Mouse (Mus musculus) intestine, embryonic 15.5 days (tissue): Measurements from ENCODE around the gene Psma7. TPM values are rescaled to one million over a fixed set of nuclear protein-coding genes. Genes with fewer than 3 reads are reported as not detected.

ENCODE experiments used
- ATAC-seq: fragments of 200-750 bp; cut with Nextera tagmentation; 2 replicates; pipeline ENCODE4 v1.8.0; 2017; ENCODE audit warnings: moderate TSS enrichment, moderate library complexity
- H3K27ac ChIP-seq: fragments of 300-500 bp; sonication (generic); 2 replicates; pipeline ENCODE4 v1.5.1; 2015; ENCODE audit warnings: mild to moderate bottlenecking, inconsistent platforms
- H3K27me3 ChIP-seq: fragments of 300-500 bp; sonication (generic); replicated peaks from 2 replicates; pipeline ENCODE4 v1.6.1; 2015; ENCODE audit warnings: inconsistent platforms
- H3K36me3 ChIP-seq: fragments of 300-500 bp; sonication (generic); 2 replicates; pipeline ENCODE4 v1.6.1; 2015; ENCODE audit warnings: inconsistent platforms
- H3K4me1 ChIP-seq: fragments of 300-500 bp; sonication (generic); replicated peaks from 2 replicates; pipeline ENCODE4 v1.6.1; 2015; ENCODE audit warnings: inconsistent platforms
- H3K4me2 ChIP-seq: fragments of 300-500 bp; sonication (generic); replicated peaks from 2 replicates; pipeline ENCODE4 v1.6.1; 2015; ENCODE audit warnings: mild to moderate bottlenecking, inconsistent platforms
- H3K4me3 ChIP-seq: fragments of 300-500 bp; sonication (generic); replicated peaks from 2 replicates; pipeline ENCODE4 v1.5.1; 2015; ENCODE audit warnings: inconsistent platforms
- H3K9ac ChIP-seq: fragments of 300-500 bp; sonication (generic); 2 replicates; pipeline ENCODE4 v1.6.1; 2015; ENCODE audit warnings: inconsistent platforms
- H3K9me3 ChIP-seq: fragments of 300-500 bp; sonication (generic); 2 replicates; pipeline ENCODE4 v1.6.1; 2016; ENCODE audit warnings: inconsistent platforms
- WGBS: fragments of 180-500 bp; shearing (Covaris S2); methylation state at CpG from one replicate; pipeline ENCODE4 v1.1.7; 2015; 5-methylcytosine and 5-hydroxymethylcytosine counted together
- polyA plus RNA-seq: library from polyadenylated mRNA; unstranded; fragments of >200 nt; fragmentation: Nextera tagmentation; extraction: Ambion mirVana; gene quantifications from 2 replicates; pipeline ENCODE4 v1.2.1, GENCODE M21; 2015

Gene Psma7
- polyA plus RNA-seq, 1 experiment from 2014 or later: 584 TPM

DNA sequence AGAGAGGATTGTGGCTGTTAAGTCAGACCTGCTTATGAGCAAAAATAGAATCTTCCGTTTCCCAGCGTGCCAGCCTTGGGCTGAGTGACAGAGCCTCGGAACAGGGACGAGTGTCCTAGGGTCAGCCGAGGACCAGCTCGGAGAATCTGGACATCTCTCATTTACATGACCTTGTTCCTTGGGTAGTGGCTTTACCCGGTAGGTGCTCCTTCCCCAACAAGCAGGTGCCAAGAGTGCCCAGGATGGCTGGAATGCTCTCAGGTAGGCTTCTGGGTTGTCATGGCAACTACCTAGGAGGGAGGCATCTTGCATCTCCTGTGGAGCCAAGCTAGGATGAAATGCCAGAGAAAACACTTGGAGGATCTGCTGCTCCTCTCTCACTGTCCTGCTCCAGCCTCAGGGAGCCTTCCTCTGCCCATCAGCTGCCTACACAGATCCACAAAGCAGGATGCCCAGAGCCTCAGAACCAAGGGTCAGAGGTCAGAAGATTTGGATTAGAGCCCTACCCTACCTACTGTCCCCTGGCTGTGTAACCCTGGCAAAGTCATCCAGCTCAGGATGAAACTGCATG lies 22.1 kb downstream of the Psma7 start:
- Histone ChIP-seq H3K4me1 (peaks cover 25% of the 10 kb centered on the region), H3K4me2 (no peak overlapping the region), H3K27ac (no peak overlapping the region), H3K9ac (no peak overlapping the region), H3K9me3 (no peaks in the 10 kb centered on the region), H3K4me3 (no peak overlapping the region), H3K27me3 (peaks cover 15% of the 10 kb centered on the region), H3K36me3 (no peaks in the 10 kb centered on the region)
- ATAC-seq: no peak
- WGBS: 76% methylated on average over 7 of the region's 7 CpGs

DNA sequence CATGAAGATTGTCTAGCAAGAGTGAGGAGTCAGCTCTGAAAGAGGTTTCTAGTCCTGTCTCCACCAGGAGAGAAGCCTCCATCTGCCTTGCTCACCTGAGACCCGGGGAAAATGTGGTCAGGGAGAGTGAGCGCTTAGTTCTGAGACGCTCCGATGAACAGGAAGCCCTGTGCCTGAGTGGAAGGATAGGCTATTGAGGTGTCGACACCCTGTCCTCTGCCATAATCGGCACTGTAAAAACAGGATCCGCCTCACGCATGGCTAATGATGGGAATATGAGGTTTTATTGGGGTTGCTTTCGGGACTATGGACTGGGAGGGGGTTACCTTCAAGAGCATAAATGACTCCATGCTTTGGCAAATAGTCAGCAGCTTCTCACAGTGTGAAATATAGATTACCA lies 23.7 kb downstream of the Psma7 start:
- Histone ChIP-seq H3K36me3 (no peaks in the 10 kb centered on the region), H3K9me3 (no peaks in the 10 kb centered on the region), H3K4me2 (peak overlapping the region; percentile 26; the same call in 1 of the 2 replicates), H3K27ac (0 out of 2 replicates have a peak overlapping the region, but pooled peaks have one; percentile 40), H3K4me3 (no peak overlapping the region), H3K9ac (no peak overlapping the region), H3K4me1 (peaks cover 25% of the 10 kb centered on the region), H3K27me3 (peaks cover 14% of the 10 kb centered on the region)
- ATAC-seq: peak; percentile 48; the same call in 1 of the 2 replicates
- WGBS: 64% methylated on average over 9 of the region's 9 CpGs

DNA sequence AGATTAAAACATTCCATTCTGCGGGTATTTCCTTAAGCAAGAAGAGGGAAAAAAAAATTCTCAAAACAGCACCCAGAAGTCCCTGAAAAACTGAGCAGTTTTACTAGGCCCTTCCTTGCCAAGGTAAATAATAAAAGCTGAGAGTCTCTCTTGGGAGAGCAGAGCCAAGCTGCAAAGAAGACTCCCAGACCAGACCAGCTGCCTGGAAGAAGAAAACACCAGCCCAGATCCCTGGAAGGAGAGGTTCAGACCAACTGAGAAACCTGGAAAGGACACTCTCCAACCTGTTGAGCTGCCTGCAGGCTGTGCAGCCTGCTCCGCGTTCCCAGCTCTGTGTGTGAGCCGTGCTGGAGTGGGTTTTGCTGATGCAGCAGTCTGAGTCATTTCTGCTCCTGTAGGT lies 24.6 kb downstream of the Psma7 start:
- H3K9ac ChIP-seq: no peak overlapping the region
- H3K4me1 ChIP-seq: peaks cover 25% of the 10 kb centered on the region
- H3K27me3 ChIP-seq: peaks cover 6% of the 10 kb centered on the region
- no peaks in the 10 kb centered on the region for H3K9me3 ChIP-seq
- no peak overlapping the region for H3K4me2 ChIP-seq
- no peaks in the 10 kb centered on the region for H3K36me3 ChIP-seq
- H3K4me3 ChIP-seq: no peak overlapping the region
- 42% methylated on average over 4 of the region's 4 CpGs for WGBS
- peak overlapping the region; percentile 40; the same call in 1 of the 2 replicates for H3K27ac ChIP-seq
- no peak for ATAC-seq

DNA sequence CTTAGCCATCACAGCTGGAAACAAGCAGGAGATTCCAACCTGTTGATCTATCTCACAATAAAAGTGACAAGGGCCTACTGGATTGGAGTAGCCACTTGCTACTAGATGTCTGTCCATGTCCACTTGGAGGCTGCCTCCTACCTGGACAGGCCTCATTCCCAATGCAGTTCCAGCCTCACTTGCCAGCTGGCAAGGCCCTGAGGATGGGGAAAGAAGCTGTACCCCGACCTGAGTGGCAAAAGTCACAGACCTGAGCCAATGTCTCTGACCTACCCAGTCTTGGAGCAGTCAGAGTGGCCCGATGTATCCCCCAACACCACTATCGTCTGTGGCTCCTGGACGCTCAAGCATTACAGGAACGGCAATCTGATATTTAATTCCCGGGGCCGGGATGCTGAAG lies 28.5 kb downstream of the Psma7 start:
- no peak overlapping the region for H3K4me2 ChIP-seq
- no peak for ATAC-seq

DNA sequence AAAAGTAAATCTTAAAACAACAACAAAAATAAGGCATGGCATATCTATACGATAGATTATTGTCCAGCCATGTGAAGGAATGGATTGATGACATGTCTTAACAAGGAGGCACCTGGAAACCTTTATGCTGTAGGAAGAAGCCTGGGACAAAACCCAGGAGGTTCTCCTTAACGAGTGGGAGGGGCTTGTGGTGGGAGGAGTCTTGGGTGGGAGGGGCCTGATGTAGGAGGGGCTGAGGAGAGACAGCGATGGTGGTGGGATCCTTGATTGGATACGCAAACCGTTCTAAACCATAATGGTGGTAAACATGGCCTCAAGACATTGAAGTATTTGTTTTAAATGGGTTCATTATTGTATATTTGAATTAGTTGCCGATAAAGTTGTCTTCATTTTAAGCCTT lies 30.9 kb downstream of the Psma7 start:
- WGBS: 86% methylated on average over 6 of the region's 6 CpGs
- Histone ChIP-seq H3K36me3 (no peaks in the 10 kb centered on the region), H3K9ac (no peak overlapping the region)

More for the DNA sequence above, 28.5 kb downstream of the Psma7 start:
- H3K9me3 ChIP-seq: no peaks in the 10 kb centered on the region
- peaks cover 21% of the 10 kb centered on the region for H3K4me1 ChIP-seq
- 90% methylated on average over 7 of the region's 7 CpGs for WGBS
- H3K27me3 ChIP-seq: no peaks in the 10 kb centered on the region
- H3K4me3 ChIP-seq: no peak overlapping the region
- H3K36me3 ChIP-seq: no peaks in the 10 kb centered on the region
- no peak overlapping the region for H3K9ac ChIP-seq
- no peak overlapping the region for H3K27ac ChIP-seq

DNA sequence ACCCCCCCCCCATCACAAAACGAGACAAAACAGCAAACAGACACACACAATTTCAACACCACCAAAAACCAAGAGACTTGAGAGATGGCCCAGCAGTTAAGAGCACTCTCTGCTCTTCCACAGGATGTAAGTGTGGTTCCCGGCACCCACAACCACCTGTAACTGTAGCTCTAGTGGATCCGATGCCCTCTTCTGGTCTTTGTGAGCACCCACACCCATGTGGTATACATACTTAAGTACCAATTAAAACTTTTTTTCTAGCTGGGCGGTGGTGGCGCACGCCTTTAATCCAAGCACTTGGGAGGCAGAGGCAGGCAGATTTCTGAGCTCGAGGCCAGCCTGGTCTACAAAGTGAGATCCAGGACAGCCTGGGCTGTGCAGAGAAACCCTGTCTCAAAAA lies 31.5 kb downstream of the Psma7 start:
- Histone ChIP-seq H3K4me2 (no peak overlapping the region), H3K4me3 (no peak overlapping the region), H3K27ac (no peak overlapping the region), H3K36me3 (no peaks in the 10 kb centered on the region), H3K4me1 (peaks cover 7% of the 10 kb centered on the region; the same call in 1 of the 2 replicates), H3K9ac (no peak overlapping the region), H3K9me3 (no peaks in the 10 kb centered on the region), H3K27me3 (no peaks in the 10 kb centered on the region)
- 91% methylated on average over 7 of the region's 7 CpGs for WGBS
- ATAC-seq: no peak

More for the DNA sequence above, 30.9 kb downstream of the Psma7 start:
- Histone ChIP-seq H3K9me3 (no peaks in the 10 kb centered on the region), H3K4me3 (no peak overlapping the region), H3K27ac (no peak overlapping the region), H3K4me2 (no peak overlapping the region), H3K27me3 (no peaks in the 10 kb centered on the region), H3K4me1 (peaks cover 9% of the 10 kb centered on the region; the same call in 1 of the 2 replicates)
- ATAC-seq: no peak

DNA sequence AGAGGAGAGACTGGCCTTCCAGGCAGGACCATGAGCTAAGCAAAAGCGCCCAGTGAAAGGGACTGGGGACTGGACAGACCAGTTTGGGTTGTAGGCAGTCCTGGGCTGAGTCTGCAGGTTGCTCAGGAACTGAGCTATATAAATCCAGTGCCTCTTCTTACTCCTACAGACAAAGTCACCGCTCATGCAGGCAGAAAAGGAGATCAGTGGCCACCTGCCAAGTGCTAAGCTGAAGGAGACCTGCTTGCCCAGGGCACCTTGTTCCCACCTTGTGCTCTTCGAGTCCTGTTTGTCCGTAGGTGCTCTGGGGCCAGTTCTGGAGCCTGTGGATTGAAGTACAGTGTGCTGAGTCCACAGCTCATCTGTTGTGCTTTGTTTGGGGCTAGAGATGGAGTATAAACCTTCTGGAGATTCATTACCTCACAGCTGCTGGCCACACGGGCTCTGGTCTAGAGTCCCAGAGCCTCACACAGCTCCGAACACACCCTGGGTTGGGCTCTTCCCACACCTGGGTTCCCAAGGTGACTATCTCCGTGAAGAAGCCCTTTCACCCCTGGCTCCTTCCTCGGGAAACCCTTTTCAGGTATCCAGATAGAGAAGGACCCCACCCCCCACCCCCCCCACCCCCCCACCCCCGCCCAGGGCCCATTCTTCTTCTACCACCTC lies 35.7 kb downstream of the Psma7 start:
- H3K9ac ChIP-seq: no peak overlapping the region
- WGBS: 36% methylated on average over 9 of the region's 9 CpGs
- ATAC-seq: peak; percentile 82

DNA sequence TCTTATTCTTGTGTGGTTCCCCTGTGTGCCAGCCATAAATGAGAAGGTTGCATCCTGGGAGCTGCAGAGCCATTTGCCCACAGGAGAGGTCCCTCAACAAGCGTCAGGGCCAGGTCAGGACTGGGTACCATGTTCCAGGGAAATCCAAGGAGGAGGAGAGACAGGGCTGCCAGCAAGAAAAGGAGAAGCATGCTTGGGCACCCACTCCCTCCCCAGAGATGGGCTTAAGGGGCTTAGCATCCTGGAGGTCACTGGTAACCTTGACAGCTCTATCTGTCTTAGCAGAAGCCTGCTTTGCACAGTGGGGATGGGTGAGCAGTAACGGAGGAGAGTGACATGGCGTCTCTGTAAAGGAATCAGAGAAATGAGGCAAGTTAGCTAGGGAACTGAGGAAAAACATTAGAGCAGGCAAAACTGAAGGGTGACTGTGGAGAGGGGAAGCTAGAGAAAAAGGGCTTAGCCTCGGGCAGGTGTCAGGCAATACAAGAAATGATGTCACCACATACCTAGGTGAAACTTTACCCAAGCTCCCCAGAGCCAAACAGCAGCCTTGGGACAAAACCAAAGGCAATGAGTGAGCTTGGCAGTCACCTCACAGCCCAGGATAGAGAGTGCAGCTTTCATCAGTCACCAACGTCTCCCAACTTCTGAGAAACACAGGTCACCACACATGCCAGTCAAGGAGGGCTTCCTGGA lies 36.4 kb downstream of the Psma7 start:
- Histone ChIP-seq H3K9me3 (no peaks in the 10 kb centered on the region), H3K27ac (no peak overlapping the region), H3K27me3 (no peaks in the 10 kb centered on the region), H3K36me3 (no peaks in the 10 kb centered on the region), H3K9ac (no peak overlapping the region), H3K4me3 (no peak overlapping the region), H3K4me1 (peaks cover 4% of the 10 kb centered on the region; the same call in 1 of the 2 replicates), H3K4me2 (0 out of 2 replicates have a peak overlapping the region, but pooled peaks have one; percentile 31)
- peak; percentile 28; the same call in 1 of the 2 replicates for ATAC-seq
- WGBS: 51% methylated on average over 5 of the region's 5 CpGs

More for the DNA sequence above, 35.7 kb downstream of the Psma7 start:
- H3K27ac ChIP-seq: no peak overlapping the region
- H3K4me3 ChIP-seq: no peak overlapping the region
- no peaks in the 10 kb centered on the region for H3K27me3 ChIP-seq
- H3K9me3 ChIP-seq: no peaks in the 10 kb centered on the region
- H3K4me1 ChIP-seq: peaks cover 4% of the 10 kb centered on the region; the same call in 1 of the 2 replicates
- no peaks in the 10 kb centered on the region for H3K36me3 ChIP-seq
- H3K4me2 ChIP-seq: peak overlapping the region; percentile 31; the same call in 1 of the 2 replicates

DNA sequence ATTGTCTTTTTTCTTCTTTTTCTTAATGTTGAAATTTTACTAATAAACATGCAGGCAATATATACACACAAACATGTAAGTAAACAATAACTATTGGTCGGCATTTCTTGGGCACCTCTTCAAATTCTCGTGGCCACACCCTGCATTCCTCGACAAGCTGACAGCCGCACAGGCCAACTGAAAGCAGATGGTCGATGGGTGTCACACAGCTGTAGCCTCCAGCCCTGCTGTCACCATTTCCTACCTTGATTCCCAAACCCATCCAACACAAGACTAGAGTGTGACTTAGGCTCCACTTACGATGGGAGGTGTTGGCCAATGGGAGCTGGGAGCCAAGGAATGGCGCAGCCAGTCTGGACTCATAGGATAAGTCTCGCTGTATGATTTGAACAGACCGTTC lies 40.6 kb downstream of the Psma7 start:
- no peak overlapping the region for H3K9ac ChIP-seq
- no peaks in the 10 kb centered on the region for H3K9me3 ChIP-seq
- H3K27ac ChIP-seq: no peak overlapping the region
- peaks cover 4% of the 10 kb centered on the region; the same call in 1 of the 2 replicates for H3K4me1 ChIP-seq
- no peak overlapping the region for H3K4me2 ChIP-seq
- no peaks in the 10 kb centered on the region for H3K27me3 ChIP-seq
- H3K36me3 ChIP-seq: no peaks in the 10 kb centered on the region
- 81% methylated on average over 9 of the region's 9 CpGs for WGBS
- ATAC-seq: no peak
- no peak overlapping the region for H3K4me3 ChIP-seq

DNA sequence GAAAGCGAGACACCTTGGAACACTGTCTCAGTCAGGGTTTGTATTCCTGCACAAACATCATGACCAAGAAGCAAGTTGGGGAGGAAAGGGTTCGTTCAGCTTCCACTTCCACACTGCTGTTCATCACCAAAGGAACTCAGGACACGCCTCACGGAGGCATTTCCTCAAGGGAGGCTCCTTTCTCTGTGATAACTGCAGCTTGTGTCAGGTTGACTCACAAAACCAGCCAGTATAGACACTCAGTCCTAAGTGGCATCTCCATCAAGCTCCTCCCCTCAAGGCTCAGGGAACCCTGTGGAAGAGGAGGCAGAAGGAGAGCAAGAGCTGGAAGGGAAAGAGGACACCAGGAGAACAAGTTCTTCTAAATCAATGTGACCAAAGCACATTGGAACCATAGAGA lies 43.8 kb downstream of the Psma7 start:
- ATAC-seq: no peak
- WGBS: 47% methylated on average over 4 of the region's 4 CpGs
- Histone ChIP-seq H3K4me3 (no peak overlapping the region), H3K4me2 (no peak overlapping the region), H3K4me1 (no peaks in the 10 kb centered on the region), H3K9me3 (no peaks in the 10 kb centered on the region), H3K9ac (no peak overlapping the region), H3K27ac (no peak overlapping the region), H3K27me3 (no peaks in the 10 kb centered on the region), H3K36me3 (no peaks in the 10 kb centered on the region)

DNA sequence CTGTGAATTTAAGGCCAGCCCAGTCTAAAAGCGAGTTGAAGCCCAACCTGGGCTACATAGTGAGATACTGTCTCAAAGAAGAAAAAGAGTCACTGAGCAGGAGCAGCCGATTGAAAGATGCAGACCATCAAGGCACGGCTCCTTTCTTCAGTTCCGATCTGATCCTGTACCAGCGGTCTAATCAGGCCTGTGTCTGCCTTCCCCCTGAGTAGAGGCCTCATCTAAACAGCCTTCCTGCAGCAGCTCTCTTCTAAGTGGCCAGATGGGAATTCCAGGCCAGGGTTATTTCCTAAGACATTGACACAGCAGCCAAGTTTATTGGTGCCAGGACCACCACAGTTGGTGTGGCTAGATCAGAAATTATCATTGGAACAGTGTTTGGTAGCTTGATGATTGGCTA lies 49.2 kb downstream of the Psma7 start:
- Histone ChIP-seq H3K4me2 (no peak overlapping the region), H3K4me1 (no peaks in the 10 kb centered on the region), H3K9ac (no peak overlapping the region), H3K9me3 (no peaks in the 10 kb centered on the region), H3K36me3 (no peaks in the 10 kb centered on the region), H3K27ac (no peak overlapping the region), H3K27me3 (no peaks in the 10 kb centered on the region), H3K4me3 (no peak overlapping the region)
- no peak for ATAC-seq
- 80% methylated on average over 5 of the region's 5 CpGs for WGBS

DNA sequence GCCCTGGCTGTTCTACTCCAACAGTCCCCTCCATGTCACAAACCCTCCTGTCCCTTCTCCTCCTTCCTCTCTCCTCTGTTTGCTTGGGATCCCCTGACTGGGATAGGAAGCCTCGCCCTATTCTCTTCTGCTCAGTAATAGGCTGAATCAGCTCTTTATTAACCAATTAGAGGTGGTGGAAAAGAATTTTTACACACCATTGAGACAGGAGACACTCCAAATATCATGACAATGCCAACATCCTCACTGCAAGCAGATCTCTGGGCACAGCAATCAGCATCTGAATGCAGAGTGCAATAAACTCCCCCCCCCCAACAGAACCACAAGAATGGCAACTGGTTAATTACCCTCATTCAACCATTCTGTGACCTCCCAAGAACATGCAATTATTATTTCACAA lies 53.1 kb downstream of the Psma7 start:
- Histone ChIP-seq H3K9ac (no peak overlapping the region), H3K9me3 (no peaks in the 10 kb centered on the region), H3K4me2 (no peak overlapping the region), H3K27me3 (no peaks in the 10 kb centered on the region), H3K27ac (no peak overlapping the region), H3K4me1 (no peaks in the 10 kb centered on the region), H3K4me3 (no peak overlapping the region), H3K36me3 (no peaks in the 10 kb centered on the region)
- ATAC-seq: no peak
- 61% methylated on average over 1 of the region's 1 CpGs for WGBS
